Mouse (Mus musculus) embryonic fibroblast, embryonic 13.5 days (primary cell): ENCODE data around the gene Zic2.

Experiments
- CTCF ChIP-seq: IDR thresholded peaks from 2 replicates; pipeline ENCODE4 v1.5.1; 2011; ENCODE audit warnings: mild to moderate bottlenecking, control low read depth, low read length, moderate library complexity, borderline replicate concordance; ENCODE audit not compliant: insufficient read depth
- POLR2A ChIP-seq: IDR thresholded peaks from 2 replicates; pipeline ENCODE4 v1.6.1; 2011; ENCODE audit warnings: low read depth, mild to moderate bottlenecking, control low read depth, low read length, moderate library complexity

- TF ChIP-seq POLR2A (no peak), CTCF (no peak)
Observed at GRCm38 (mm10) chr14:122459776-122460175, 15.5 kb upstream of the Zic2 start.
